Mouse (Mus musculus): ENCODE measurements around the gene Cdyl. TPM values are rescaled to one million over a fixed set of nuclear protein-coding genes. Genes with fewer than 3 reads are reported as not detected.

The Cdyl gene
- total RNA-seq, 2 experiments from 2014 or later = 15.4 to 19.7 TPM

GRCm38 (mm10) chr13:35755655-35756283 is 96.1 kb downstream of the Cdyl start:
- ATAC-seq (ENCODE audit: poor library complexity, severe bottlenecking) = peak; percentile 82

DNA sequence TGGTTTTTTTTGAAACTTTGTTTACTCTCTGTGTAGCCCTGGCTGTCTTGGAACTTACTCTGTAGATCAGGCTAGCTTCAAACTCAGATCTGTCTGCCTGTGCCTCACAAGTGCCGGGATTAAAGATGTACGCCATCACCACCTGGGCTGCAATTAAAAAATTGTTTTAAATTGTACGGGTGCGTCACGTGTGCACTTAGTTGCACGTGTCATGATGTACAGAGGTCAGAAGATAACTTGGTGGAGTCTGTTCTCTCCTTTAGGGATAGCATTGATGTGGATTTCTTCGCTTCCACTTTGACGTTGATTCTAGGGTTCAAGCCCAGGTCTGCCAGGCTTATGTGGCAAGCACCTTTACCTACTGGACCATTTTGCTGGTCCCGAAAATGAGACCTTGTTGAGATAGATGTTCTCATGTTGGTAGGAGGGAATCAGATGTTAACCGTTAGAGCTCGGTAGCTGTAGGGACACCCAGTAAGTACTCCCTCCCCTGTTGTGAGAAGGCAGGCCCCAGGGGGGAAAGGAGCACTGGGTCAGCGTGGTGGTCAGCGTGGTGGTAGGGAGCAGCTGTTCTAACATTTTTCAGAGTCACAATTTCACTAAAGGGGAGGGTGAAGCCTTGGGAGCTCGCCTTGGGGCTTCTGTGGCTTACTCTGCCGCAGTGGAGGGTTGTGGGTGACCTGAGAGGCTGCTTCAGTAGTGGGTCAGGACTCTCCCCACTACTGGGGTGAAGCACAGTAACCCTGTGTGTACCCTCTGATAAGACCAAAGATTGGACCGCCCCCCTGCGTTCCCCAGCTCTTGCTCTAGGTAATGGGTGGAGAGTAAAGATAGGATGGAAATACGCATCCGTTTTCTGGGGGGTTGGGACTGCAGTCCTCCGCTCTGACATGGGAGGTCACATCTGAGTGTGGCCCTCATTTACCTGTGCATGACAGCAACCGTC is 97.0 kb downstream of the Cdyl start:
- ATAC-seq (ENCODE audit: poor library complexity, severe bottlenecking) = no peak

DNA sequence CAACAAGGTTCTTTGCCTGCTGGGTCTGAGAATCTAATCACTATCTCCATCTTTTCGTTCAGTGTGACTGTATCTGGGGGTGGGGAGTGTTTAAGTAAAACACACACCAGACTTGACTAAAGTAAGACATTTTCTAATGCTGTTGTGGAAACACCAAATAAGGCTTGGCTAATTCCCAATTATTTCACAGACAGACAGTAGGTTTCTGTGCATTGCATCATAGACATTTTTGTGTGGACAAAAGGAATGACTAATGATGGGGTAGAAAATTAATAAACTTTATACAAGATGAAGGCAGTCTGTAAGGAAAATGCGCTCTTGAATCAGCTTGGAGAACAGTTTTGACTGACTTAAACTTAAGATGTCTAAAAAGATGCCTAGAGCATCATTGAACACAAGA is 100.7 kb downstream of the Cdyl start:
- no peak for ATAC-seq (ENCODE audit: poor library complexity, severe bottlenecking)

- ATAC-seq (ENCODE audit: poor library complexity, severe bottlenecking) = no peak
Measured at GRCm38 (mm10) chr13:35764559-35764958, 104.9 kb downstream of the Cdyl start.

DNA sequence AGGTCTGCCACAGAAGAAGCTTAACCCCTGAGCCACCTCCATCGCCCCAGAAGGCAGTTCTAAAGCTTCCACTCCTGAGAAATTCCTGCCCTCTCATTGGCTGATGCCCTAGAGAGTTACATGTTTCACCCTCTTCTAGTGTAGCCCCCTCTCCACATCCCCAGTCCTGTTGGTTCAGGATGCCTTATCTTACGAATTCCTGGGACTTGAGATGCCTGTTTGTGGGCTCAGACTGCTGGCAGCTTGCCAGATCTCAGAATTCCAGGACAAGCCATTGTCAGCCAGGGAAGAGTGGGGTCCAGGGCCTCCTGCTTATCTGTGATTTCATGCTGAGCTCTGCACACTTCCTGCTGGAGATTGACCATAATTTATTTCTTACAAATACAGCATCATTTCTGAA is 106.2 kb downstream of the Cdyl start:
- ATAC-seq (ENCODE audit: poor library complexity, severe bottlenecking) = no peak

DNA sequence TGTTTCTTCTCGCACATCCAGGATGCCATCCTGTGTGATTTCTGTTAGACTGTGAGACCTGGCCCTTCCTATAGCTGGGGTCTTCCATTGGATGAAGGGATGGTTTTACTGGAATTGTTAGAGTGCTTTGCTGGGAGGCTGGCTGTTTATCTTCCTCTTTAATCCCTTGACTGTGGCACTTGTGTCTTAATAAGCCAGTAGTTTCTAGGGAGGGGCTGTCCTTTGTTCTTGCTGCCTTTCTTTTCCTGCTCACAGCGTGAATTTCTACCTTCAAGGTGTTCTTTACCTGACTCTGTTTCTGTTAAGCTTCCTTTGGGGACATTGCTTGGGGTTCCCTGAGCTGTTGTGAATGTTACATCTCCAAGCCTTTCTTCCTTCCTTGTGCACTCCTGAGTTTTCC is 110.0 kb downstream of the Cdyl start:
- ATAC-seq (ENCODE audit: poor library complexity, severe bottlenecking) = no peak

- no peak for ATAC-seq (ENCODE audit: poor library complexity, severe bottlenecking)
Measured at GRCm38 (mm10) chr13:35770421-35770820, 110.8 kb downstream of the Cdyl start.

DNA sequence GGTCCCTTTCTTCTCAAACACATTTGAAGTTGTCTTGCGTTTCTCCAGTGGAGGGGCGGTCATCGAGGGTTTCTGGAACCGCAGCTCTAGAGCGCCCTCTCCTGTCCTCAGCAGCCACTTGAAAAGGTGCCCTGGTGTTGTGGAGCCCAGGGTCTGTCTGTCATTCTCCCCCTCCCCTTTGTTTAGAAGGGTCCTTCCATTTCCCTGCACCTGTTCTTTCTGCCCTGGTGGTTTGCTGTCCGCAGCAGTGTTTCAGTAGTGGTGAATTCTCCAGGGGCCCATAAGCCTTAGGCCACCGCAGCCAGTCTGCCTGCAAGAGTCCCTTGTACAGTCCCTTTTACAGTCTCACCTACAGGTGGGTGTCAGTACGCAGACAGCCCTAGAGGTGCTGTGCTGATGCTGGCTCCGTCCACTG is 112.3 kb downstream of the Cdyl start:
- peak; percentile 35; the same call in 1 of the 2 replicates for ATAC-seq (ENCODE audit: poor library complexity, severe bottlenecking)

GRCm38 (mm10) chr13:35773763-35774162 is 114.1 kb downstream of the Cdyl start:
- no peak for ATAC-seq (ENCODE audit: poor library complexity, severe bottlenecking)

DNA sequence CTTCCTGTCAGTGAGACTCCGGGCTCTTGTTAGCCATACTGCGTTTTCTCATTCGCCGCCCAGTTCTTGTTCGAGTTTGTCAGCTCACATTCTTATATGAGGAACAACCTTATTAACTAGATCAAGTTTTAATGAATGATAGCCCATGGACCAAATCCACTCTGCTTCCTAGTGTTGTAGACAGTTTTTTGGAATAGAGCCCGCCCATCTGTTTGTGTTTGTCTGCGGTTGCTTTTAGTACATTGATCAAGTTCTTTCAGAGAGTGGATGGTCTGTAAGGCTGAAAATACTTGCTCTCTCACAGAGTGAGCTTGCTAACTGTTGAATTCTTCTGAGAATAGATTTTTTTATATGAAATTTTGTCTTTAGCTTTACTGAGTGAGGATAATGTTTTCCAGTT is 116.5 kb downstream of the Cdyl start:
- no peak for ATAC-seq (ENCODE audit: poor library complexity, severe bottlenecking)

DNA sequence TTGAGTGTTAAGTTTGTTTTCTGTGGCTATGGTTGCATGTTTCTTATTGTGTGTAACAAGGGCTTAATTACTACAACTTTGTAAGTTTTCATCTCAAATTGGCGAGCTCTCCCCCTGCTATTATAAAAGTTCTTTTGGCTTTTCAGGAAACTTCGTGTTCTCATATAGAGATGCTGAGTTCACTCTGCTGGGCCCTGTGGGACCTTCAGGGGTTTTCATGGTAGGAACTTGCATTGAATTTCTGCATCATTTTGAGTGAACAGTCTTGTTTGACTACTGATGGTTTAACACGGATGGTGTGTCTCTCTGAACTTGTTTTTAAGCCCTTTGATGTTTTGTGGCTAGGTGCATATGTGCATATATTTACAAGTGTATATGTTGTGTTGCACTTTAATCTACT is 121.1 kb downstream of the Cdyl start:
- ATAC-seq (ENCODE audit: poor library complexity, severe bottlenecking) = no peak

DNA sequence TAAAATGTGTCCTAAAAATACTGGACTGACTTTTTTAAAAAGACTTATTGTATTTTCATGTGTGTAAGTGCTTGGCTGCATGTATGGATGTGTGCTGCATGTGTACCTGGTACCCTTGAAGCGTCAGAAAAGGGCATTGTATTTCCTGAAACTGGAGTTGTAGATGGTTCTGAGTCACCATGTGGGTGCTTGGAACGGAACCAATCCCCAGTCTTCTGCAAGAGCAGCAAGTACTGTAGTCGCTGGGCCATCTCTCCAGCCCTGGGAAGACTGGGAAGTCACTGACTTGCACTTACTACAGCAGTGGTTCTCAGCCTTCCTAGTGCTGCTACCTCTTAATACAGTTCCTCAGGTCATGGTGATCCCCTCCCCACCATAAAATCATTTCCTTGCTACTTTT is 122.1 kb downstream of the Cdyl start:
- no peak for ATAC-seq (ENCODE audit: poor library complexity, severe bottlenecking)

GRCm38 (mm10) chr13:35782949-35783348 is 123.3 kb downstream of the Cdyl start:
- peak; percentile 81 for ATAC-seq (ENCODE audit: poor library complexity, severe bottlenecking)

- peak; percentile 80 for ATAC-seq (ENCODE audit: poor library complexity, severe bottlenecking)
Measured at GRCm38 (mm10) chr13:35783576-35783975, 123.9 kb downstream of the Cdyl start.

- no peak for ATAC-seq (ENCODE audit: poor library complexity, severe bottlenecking)
Measured at GRCm38 (mm10) chr13:35784281-35784680, 124.6 kb downstream of the Cdyl start.

DNA sequence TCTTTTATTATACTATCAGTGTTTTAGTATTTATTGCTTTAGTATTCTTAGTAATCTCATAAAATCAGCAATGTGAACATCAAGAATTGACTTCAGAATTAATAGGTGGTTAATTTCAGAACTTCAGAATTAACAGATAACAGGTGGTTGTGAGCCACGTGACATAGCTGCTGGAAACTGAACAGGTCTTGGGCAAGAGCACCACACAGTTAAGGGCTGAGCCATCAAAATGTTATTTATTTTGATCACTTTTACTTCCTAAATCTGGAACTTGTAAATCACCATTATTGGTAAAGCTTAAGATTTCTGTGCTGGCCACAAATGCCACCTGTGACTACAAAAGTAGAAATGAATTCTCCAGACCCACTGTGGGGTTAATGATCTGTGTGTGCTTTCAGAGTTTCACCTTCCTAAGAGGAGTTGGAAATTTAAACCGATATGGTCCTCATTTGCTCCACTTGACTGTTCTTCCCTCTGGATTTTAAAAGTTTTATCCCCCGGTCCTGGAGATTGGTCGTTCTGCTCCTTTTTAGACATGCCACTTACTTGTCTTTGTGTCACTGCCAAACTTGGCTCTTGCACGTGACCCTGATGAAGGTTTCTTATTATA is 125.8 kb downstream of the Cdyl start:
- no peak for ATAC-seq (ENCODE audit: poor library complexity, severe bottlenecking)

DNA sequence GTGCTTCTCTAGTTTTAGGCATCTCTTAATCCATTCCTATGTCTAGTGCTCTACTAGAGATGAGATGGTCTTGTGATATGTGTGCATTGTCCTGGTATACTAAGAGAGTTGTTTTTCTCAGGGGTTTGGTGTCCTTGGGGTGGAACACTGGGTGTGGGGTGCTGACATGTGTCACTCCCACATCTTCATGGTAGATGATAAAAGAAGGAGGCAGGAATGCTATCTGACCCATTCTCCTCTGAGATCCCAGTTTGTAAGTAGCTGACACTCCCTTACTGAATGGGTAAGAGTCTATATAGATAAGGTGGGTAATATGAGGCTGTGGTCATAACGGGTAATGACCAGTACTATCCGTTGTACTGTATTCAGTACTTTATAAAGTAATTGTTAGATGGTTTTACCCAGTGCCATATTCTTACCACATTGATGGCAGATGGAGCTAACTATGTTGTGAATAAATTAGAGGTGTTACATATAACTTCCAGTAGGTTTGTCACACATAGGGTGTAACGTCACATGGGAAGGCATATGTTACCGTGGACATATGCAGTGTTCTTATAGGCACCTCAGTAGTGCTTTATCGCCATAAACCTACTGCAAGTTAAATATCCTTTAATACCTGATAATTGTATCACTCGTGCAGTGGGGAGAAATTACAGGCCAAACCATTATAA is 127.2 kb downstream of the Cdyl start:
- no peak for ATAC-seq (ENCODE audit: poor library complexity, severe bottlenecking)

DNA sequence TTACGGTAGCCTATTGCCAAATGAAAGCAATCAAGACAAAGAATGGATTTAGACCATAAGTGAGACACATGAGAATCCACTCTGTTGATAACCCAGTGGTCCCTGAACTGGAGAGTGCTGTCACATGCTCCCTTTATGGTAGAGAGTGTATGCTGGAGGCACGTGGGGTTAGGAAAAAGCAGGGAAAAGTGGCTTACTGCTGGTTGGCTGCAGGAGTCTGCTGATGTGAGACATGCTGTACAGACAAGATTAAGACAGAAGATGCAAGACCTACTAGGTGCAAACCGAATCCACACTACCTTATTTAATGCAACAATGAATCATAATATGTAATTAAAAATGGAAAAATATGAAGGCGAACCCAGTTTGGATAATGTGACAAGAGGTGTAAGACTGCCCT is 129.9 kb downstream of the Cdyl start:
- ATAC-seq (ENCODE audit: poor library complexity, severe bottlenecking) = no peak

- ATAC-seq (ENCODE audit: poor library complexity, severe bottlenecking) = no peak
Measured at GRCm38 (mm10) chr13:35790431-35790830, 130.8 kb downstream of the Cdyl start.

GRCm38 (mm10) chr13:35794309-35794708 is 134.7 kb downstream of the Cdyl start:
- ATAC-seq (ENCODE audit: poor library complexity, severe bottlenecking) = no peak

- 0 out of 2 replicates have a peak, but pooled peaks have one; percentile 35 for ATAC-seq (ENCODE audit: poor library complexity, severe bottlenecking)
Measured at GRCm38 (mm10) chr13:35794774-35795173, 135.1 kb downstream of the Cdyl start.
